Mouse (Mus musculus) frontal cortex, postnatal 14 days (tissue): ENCODE results near the gene Efna5.

Experiments
- DNase-seq, 2 experiments: peaks; one replicate each; pipeline ENCODE4 v3.0.0; 2022; ENCODE audit warnings: low spot score in 2 of 2

Gene Efna5

DNA sequence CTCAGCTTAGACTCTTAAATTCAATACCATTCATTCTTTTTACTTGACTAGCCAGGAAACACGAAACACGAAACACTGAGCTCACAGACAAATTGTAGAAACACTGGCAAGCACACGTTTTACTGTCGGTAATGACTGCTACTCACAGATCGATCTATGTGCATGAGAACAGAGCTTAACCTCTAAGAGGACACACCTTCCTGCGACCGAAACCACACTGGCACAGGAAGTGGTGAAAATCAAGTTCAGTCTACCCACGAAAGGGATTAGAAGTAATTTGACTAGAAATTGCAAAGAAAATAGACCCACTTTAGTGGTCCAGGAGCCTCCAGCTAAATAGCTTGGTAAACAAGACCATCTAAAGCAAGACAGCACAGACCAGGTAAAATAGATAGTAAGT, 23.8 kb downstream of the Efna5 start:
- DNase-seq: no peak

DNA sequence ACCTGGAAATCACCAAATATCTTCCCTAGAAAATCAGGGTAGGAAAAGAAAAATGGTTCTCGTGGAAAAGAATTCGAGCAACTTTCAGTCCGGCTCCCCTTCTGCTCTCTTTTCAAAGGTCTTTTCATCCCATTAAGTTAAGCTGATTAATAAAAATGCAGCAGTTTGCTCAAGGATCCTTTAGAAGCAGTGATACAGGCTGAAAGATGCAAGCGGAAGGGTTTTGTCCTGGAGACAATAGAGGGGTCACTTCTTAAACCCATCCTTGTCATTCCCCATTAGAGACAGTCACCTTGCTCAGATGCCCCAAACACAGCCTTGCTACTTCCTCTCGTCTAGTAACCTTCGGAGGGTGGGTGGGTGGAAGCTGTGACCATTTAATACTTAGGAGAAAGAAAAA, 27.4 kb downstream of the Efna5 start:
- DNase-seq: no peak

DNA sequence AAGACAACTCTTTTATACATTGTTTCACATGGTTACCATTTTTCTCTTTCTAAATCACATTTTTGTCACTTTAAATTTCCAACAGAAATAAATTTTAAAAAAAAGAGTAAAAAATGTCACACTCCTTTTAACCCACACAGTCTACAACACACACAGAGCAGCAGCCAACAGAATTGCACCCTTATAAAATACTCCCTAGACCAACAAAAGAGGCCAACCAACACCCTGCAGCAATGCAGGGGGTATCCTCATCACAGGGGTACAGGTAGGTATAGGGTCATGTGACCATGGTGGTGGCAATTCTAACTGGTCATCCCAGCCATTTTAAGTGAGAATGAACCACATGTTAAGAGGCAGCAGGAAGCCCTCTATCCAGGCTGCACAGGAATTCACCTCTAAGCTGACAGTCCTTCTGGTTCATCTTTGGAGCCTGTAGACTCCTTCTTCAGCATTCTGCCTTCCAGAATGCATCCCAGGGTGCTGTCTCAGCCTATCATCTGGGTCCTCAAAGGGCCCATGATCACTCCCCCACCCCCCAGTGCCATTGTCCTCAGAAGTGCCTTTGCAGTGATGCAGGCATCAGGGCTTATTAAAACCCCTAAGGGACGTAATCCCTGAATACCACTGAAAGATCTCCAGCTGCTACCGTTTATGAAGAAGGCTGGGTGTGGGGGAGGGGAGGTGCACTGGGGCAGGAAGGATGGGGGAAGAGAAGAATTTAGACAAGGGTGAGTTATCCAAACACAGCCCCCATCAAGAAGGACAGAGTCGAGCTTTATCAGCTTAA, 28.1 kb downstream of the Efna5 start:
- no peak for DNase-seq

DNA sequence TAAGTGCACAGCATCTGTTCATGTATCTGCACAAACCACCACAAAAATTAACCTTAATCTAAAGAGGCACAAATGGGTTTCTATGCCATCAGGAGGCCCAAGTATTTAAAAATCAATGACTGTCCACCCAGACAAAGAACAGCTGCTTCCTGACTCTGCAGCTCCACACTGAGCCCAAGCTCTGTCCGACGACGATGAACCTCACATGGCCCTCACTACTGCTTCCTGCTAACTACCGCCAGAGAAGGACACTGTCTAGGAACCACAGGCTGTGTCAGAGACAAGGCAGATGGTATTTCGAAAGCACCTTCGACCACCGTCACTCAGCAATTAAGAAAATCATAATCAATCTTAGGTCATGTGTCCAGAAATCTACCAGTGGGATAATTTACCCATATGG, 29.8 kb downstream of the Efna5 start:
- no peak for DNase-seq

DNA sequence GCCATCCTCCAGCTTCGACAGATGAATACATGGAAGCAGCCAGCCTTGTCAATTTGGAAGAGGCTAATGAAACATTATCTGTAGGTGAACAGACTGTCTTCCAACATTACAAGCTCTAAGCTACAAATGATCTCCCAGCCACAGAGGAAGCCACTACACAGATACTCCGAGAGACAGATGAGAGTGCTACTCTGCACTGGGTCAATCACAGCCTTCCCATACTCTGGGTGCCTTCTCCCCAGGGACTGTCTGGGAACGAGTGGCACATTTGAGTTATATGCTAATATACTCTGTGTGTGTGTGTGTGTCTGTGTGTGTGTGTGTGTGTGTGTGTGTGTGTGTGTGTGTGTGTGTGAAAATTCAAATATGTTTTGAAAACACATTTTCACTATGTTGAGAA, 30.5 kb downstream of the Efna5 start:
- no peak for DNase-seq

DNA sequence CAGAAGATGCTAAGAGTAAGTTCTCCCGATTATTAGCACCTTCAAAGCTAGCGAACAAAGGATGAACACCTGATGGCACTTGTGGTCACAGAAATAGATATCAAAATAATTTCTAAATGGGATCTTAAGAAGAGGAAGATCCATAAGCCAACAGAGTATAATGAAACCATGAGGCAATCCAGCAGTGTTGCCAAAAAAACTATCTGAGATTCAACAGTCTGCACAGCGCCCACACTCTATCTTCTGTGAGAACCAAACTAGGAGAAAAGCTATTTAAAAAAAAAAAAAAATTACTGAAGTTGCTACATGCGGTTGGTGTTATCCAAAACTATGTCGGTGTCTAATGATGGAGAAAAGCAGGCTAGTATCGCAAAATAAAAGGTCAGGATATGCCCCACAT, 31.4 kb downstream of the Efna5 start:
- DNase-seq: no peak

DNA sequence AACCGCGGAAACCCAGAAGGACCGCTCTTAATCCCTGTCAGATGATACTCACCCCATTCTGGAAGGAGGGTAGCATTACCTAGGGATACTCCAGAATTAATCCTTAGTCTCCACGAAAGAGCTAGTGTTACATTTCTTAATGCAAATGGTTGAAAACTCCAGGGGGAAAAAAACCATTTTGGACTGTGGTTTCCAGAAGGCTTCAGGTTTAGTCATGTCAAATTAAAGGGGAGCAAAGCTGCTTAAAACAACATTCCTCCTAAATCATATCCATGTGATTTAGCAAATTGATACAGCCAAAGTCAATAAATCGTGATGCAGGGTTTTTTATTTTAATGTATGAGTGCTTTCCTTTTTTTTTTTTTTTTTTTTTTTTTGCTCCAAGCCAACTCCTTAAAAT, 35.5 kb downstream of the Efna5 start:
- no peak for DNase-seq

DNA sequence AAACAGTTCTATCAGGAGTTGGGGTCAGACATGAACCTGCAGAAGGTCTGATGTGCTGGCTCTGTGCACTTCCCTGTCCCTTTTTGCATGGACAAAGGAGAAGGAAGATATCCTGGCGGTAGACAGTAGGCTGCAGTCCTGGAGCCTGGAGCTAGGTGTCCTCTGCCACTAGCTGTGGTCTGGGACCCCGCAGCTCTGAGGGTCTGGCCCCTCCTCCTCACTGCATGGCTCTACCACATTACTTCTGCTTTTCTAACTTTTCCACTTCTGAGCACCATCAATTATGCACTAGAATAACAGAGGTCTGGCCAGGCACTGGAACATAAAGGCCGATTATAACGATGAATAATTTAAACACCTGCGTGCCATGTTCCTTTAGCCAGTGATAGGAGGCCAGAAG, 36.8 kb downstream of the Efna5 start:
- no peak for DNase-seq

DNA sequence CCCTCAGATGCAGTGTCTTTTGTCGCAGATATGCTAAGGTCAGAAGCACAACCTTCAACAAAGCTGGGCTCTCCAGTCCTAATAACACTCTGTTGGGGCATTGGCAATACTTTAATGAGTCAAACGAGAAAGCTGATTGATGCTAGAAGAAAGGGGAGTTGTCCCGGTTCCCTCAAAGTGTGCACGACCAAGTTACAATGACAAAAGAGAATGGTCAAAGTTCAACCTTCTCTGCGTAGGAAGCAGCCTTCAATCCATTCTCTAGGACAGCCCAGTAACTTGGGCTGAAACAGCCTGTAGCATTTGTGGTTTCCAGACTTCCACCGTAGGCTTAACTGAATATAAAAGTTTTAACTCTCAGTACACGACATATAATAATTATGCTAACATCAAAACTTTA, 43.8 kb downstream of the Efna5 start:
- DNase-seq: no peak

DNA sequence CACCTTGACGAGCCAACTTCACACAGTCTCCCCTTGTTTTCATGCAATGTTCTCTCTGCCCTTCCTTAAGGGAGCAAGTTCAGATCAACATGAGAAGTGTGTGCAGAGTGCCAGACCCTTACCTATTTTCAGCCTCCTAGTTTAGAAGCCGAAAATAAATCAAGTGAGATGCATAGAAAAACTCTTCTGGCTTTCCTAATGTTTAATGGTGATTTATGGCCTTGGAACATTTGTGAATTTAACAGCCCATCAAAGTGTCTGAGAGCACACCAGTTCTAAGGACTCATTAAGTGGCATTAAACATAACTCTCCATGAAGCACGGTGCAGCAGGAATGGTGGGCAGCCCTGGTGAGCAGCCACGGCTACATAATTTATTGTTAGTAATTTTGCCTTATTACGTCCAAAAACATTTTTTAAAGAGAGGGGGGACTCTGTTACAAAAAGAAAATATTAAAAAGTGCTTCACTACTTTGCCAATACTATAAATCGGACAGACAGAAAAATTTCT, 44.5 kb downstream of the Efna5 start:
- DNase-seq: no peak

DNA sequence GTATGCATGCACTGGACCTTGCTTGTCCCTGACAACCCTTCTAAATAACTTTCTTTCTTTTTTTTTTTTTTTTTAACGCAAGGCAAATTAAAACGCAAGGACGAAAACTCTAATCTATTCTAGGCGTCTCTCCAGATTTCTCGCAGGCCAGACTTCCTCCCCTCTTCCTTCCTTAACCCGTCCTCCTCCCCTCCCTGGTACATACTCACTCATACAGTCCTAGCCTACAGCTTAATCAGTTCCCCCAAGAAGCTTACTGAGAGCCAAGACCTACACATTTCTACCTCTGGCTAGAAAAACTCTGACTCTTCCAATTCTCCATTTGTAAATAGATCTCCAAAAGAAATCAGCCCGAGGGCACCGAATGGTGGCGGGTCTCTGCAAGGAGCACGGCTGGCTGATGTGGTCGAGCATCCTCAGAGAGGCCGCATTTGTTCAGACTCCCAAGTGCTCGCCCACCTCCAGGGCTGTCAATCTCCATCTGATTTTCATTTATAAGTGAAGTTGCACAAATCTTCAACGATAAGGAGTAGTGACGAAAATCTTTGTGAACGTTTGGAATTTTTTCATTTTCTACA, 48.5 kb downstream of the Efna5 start:
- no peak for DNase-seq

DNA sequence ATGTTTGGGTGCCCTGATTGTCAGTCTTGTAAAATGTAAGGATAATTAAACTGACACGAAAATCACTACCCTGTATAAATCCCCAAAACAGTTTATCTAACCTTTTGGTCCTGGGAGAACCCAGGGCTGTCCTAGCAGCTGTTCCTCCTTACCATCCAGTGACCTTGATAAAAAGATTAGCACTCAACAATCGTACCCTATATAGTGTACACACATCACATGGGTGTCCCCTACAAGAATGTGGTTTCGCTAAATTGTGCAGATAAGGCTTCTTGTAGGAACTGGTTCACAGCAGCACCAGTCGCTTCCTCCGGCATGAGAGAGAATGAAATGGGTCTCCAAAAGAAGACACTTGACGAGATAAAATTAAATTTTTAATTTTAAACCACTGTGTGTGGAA, 53.6 kb downstream of the Efna5 start:
- no peak for DNase-seq

DNA sequence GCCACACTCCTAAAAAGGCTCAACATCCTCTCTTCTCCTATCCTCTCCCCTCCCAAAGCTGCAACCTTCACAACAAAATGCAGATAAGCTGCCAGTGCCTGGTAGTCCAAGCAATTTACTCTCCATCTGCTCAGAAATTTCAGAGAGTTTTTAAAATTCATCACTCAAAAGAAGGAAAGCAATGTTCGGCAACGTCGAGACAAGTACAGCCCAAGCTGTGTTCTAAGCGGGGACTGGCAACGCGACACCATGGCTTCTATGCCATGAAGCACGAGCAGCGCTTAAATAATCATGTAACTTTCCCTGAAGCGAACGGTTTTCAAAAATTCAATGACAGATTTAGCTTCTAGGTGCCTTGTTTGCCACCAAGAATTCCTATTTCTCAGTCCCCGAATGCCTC, 59.9 kb downstream of the Efna5 start:
- DNase-seq: no peak

DNA sequence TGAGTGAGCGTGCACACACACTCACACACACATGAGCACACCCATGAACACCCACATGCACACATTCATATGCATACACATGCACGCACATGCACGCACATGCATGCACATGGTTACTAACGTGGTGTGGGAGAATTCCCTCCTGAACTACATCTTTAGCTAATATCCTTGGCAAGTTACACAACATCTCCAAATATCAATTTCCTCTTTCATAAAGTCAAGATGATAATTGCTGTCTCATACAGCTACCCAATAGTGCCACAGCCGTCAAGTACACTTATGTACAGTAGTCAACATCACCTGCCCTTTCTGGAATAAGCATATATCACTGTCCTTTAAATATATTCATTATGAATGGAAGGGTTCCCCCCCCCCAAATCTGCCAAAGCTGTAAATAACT, 61.2 kb downstream of the Efna5 start:
- no peak for DNase-seq

DNA sequence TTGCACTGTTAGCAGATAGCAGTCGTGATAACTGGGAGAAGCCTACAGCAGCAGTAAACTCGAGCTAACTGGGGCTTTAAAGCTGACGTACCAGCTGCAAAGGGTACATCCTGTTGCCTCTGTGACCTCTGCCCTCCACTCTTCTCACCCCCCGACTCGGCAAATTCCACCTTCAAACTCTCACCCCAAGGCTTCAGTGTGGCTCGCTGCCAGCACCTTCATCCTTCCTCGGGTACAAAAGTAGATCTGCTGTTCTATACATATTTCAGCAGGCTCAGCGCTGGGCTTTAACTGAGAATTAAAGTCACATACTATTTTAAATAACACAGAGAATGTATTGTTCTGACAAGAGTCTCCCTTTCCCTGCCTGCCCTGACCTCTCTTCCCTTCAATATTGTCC, 62.3 kb downstream of the Efna5 start:
- DNase-seq: no peak

DNA sequence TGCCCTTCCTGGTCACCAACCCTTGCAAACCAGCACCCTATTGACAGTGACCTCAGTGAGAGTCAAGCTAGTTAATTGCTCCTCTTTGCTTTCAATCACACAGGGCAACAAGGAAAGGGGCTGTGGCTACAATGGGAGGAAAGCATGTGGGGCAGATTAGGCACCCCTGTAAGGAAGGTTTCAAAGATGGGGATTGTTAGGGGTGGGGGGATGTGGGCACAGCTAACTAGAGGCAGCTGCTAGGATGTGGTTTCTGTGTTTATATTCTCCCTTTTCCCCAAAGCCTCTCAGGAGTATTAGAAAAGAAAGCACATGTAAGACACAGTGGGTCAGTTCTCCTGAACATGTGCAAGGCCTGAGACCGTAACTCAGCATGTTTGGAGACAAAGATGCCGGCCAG, 62.8 kb downstream of the Efna5 start:
- no peak for DNase-seq

DNA sequence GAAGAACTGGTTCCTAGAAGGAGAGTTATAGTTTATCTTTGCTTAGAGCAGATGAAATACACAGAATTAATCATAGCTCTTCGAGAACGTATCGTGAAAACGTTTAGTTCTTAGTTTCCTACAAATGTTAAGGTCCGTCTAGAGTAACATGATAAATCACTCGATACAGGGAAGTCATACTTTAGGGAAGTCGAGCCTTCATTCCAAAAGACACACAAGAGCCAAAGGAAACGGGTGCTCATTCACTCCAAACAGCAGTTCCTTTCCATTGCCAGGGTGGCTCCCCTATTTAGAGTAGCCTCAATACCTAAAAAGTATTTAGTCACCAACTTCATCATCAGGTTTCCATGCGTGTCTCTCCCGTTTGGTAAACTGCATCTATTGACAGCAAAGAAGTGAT, 64.2 kb downstream of the Efna5 start:
- no peak for DNase-seq

DNA sequence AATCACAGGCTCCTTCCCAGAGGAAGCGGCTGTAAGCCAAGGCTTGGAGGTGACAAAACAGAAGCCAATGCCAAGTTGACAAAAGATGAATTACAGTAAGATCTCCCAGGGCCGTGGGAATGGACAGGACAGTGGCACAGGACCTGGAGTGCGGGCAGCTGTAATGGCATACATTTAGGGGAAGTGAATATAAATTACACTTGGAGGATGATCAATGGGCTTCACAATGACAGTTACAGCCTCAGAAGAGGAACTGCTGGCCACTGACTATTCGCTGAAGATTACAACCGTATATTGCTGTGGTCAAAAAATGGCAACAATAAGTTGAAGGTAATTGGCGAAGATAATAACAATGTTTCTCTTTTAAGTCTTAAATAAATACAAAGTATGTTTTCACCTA, 67.7 kb downstream of the Efna5 start:
- DNase-seq: no peak

DNA sequence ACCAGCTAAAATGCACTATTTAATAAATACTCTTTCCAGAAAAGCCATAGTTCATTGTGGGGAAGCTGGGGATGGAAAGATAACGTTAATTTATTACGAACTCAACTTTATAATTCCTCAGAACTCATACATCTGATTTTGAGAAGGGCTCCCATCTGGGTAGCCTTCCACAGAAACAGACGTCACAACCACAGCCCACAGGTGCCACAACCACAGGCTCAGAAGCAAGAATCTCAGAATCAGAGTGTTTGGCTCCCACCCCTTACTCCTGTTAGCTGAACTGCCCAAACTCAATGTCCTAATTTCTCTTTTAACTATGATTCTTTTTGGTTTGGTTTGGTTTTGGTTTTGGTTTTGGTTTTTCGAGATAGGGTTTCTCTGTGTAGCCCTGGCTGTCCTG, 73.2 kb downstream of the Efna5 start:
- DNase-seq: no peak

DNA sequence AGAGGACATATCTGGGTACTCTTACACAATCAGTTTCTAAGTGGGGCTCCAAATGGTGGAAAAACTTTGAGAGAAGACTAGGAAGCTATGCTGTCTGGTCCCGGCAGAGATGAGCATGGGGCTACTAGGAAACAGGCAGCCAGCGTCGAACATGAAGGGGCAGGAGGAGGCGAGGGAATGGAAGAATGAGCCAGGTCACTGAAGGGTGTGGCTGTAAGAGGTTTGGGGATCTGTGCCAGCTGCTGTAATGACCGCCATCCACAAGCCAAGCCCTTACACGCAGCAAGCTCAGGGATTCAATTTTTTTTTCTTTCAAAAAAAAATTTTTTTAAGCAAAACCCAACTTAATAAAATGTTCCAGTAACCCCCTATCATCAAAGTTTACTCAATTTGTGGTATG, 74.5 kb downstream of the Efna5 start:
- DNase-seq: no peak

DNA sequence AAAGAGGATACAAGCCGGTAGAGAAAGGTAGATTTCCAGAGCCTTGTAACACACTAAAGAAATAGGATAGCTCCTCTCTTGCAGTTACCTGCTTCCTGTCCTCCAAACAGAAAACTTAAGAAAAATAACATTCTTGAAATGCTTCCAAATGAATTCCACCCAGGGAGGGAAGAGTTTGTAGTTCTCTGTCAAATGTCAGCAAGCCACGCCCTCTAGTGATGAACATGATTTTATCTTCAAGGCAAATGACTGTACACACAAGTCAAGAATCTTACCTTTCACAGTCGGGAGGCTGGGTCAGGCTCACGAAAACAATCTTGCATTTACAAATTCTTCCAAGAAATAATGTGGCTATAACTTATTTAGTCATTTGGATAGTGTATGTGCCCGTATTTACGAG, 78.4 kb downstream of the Efna5 start:
- DNase-seq: no peak

DNA sequence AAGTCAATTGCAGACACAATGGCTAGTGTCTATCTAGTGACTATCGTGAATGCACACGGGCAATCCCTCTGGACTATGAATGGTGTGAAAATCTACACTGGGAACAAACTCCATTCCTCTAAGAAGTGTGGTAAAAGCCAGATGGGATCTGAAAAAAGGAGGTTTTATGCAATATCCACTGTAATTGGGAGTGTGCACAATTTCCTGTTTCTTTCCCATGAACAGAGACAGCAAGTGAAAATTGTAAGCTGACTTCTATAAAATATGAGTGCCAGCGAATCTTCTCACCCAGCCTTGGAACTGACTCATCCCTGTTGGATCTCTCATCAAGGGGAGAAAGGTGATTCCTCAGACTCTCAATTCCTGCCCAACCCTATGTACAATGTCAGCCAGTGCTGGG, 83.8 kb downstream of the Efna5 start:
- DNase-seq: no peak
